Mouse (Mus musculus) frontal cortex, adult (tissue): Measurements from ENCODE around the gene Aldh1a1.
"Not testable (repeated sequence)": the region's sequence is repeated elsewhere in the genome, so short reads cannot be mapped to it uniquely, and the experiment has no call there.

ENCODE experiments used
- ATAC-seq: cut with Nextera tagmentation; 2 replicates; pipeline ENCODE4 v1.9.2; 2017; ENCODE audit warnings: mild to moderate bottlenecking, moderate library complexity, mixed read lengths; ENCODE audit not compliant: low TSS enrichment

The Aldh1a1 gene

DNA sequence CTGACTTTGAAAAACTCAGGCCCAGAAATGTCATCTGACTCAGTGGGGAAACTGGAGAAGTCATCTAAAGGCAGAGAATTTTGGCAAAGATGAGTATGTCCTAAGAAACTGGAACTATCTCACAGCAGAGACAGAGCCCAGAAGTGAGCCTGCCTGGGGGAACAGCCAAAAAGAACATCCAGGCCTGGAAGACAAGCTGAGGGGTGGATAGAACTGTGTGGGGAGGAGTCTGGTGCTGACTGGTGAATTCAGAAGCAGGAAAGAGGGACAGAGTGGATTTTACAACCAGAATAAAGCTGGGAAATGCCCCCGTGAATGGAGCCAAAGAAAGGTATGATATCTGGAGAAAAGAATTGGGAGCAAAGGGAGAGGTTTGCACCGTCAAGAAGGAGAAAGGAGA, at the start of gene Aldh1a1:
Gene Aldh1a1, plus strand, starts transcription at position 225 of the 400 bp plus-strand sequence.
- peak; percentile 93 for ATAC-seq

DNA sequence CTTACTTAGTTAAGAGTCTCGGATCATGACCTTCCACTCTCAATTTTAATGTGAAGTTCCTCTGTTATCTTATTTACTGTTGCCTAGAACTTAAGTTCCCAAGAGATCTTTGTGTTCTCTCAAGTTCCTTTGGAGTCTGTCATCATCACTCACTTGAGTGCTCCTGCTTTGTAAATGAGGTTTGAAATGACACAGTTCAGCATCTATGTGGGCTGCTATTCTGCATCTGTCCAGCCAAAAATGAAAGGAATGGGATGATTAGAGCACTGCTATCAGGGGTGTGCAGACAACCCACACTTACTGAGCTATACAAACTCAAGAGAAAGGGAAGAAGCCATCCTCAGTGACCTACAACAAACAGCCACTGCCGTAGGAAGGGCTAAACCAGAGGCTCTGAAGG, 44.7 kb upstream of the Aldh1a1 start:
- ATAC-seq = no peak

DNA sequence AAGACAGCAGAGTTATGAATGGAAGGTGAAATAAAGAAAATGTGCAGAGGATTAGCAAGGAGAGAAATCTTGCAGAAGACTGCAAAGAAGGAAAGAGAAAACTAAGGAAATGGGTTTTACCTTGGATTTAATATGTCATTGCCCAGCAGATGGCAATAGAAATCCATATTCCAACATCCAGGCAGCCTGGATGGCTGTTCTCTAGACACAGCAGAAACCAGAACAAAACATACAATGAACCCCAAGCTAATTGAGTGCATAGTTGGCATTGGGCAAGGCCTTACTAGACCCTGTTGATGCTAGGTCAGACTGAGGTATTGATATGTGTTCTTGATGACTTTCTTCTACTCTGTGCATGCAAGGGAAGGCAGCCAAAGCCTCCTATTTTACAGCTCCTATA, 43.0 kb upstream of the Aldh1a1 start:
- ATAC-seq = peak; percentile 93

DNA sequence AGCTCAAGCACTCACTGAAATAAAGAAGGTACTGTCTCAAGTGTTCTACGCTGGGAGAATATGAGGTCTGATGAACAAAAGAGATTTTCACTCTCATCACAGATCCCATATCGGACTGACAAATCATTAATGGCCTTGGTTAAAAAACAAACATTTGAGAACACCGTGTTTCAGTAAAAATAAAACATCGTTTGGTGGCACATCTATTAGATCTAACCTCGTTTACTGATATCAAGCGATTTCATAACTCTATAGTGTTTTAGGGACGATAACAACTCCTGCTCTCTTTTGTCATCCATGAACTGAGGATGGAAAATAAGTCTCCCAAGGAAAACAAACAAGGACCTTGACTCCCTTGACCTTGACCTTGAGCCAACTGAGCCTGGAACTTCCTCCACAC, 41.5 kb upstream of the Aldh1a1 start:
- ATAC-seq = no peak

DNA sequence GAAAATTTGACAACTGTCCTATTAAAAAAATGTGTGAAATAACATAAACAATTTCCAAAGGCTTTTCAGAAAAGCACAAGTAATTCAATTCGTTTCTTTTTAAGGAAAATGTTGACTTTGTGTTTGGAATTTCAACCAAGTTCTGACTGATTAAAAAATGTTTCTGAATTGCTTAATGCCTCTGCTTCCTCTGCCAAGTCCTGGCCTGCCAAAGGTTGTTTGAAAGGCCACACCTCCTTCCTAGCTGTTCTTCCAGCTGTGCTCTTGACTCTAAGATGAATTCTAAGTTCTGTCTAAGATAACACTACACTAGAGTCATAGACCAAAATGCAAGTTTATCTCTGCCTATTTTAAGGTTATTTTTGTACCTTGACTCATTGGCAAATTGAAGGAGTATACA, 8.0 kb upstream of the Aldh1a1 start:
- ATAC-seq = no peak

DNA sequence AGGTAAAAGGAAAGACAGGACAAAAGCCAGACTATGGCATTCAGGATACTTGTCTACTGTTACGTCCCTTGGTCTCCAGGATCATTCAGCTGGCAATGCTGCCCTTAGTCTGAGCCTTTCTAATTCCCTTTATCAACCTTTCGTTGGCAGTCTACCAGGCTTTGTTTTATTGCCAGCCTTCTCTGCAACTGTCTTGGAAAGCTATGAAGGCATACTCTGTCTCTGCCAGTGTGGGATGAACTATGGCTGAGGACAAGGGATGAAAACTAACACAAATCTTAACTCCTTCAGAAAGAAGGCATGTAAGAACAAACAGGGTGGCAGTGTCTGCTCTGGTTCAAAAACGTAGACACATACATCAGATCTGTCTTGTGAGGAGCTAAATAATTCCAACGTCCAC, 565 bp upstream of the Aldh1a1 start:
- ATAC-seq = peak; percentile 53; the same call in 1 of the 2 replicates

DNA sequence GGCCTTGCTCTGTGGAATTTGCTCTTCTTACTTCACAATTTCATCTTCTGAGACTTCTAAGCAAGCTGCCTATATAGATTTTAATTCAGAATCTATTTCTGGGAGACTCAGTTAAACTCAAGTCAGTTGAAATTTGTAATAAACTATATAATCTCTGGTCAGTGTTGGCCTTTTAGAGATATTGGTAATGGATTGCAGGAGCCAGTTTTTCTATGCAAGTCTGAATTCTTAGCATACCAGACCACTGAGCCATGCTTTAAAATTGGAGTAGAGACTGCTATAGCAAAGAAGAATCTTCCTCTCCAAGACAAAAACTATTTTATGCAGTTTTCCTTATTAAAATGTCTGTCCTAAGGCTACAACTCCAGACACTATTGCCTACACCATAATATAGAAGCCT, 4.0 kb downstream of the Aldh1a1 start:
- ATAC-seq = no peak

DNA sequence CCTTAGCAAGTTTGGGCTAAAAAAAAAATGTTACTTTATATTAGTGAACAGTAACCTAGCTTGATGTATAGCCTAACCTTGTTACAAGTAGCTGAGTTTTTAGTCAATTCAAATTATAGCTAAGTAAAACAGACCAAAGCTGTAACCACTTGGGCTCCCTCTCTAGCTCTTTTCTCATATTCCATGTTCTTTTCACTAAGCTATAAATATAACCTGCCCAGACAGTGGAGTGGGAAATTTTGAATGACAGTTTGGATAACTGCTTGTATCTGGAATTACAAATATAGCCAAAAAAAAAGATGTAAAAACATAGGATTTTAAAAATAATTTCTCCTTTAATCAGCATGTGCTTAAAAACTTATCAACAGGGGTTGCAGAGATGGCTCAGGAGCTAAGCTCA, 12.8 kb downstream of the Aldh1a1 start:
- peak; percentile 64; the same call in 1 of the 2 replicates for ATAC-seq

DNA sequence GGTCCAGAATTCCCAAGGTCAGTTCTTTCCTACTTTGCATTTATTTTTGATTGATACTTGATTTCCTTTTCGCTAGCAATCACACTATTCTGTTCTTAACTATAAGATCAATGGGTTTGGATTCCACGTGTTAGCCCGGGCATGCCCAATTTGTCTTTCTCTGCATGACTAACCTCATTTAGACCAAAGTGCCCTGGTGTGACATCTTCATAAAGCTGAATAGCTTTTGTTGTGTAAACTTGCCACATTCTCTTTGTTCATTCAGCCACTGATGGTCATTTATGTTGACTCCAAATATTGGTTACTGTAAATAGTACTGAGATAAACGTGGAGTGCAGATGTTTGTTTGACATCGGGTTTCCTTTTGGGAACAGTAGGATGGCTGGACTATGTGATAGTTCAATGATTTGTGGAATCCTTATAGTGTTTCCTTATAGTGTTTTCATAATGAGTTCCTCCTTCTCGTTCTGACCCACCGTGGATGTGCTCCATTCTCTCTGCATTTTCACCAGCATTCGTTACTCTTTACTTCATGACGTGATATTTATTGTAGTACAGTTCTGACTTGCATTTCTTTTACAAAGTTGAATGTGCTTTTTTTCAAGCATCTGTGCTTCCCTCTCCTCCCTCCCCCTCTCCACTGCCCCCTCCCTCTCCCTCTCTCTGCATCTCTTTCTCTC, 14.6 kb downstream of the Aldh1a1 start:
- ATAC-seq = peak; percentile 27; the same call in 1 of the 2 replicates

DNA sequence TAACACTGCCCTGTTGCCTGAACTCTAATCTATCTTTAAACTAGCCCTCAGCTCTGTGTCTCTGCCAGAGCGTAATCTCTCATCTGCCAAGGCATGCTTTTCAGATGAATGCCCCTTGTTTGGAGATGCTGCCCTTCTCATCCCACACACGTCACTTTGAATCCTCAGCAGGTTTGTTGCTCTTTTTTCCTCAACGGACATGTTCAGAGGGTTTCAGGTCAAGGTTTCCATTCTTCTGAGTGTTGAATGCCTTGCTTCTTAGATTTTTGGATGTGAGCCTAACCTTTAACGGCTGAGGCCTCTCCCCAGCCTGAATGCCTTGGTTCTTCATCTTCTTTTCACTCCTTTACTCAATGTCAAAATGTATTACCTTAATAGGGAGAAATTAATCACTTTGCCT, 16.1 kb downstream of the Aldh1a1 start:
- no peak for ATAC-seq

DNA sequence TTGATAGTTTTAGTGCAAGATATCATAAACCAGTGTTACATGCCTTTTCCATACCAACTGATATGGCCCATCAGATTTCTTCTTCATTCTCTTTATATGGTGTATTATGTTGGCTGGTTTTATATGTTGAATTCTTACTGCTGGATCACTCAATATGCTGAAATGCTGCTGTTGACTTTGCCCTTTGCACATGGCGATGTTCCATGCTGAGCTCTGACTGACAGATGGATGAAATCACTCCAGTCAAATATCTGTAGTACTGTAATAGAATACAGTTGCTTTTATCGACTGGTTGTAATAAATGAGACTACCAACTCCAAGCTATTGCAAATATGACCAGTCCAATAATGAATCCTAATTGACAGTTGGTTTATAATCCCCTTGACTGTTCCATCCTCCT, 19.5 kb downstream of the Aldh1a1 start:
- no peak for ATAC-seq

DNA sequence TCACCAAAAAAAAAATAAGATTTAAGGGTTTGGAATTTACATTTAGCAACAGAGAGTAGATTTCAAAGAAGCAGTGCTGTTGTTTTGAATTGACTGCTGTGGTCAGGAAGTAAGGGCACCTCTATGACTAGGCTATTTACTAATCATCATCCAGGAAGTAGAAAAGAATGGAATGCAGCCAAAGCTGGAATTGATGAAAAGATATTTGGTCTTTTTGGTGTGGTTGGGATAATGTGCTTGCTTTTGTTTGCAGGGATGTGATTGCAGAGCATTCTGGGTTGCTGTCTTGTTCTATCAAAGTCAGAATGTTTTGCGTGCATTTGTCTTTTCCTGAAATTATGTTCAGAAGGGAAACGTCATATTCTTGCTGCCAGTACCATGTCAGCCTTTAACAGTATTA, 20.7 kb downstream of the Aldh1a1 start:
- no peak for ATAC-seq

DNA sequence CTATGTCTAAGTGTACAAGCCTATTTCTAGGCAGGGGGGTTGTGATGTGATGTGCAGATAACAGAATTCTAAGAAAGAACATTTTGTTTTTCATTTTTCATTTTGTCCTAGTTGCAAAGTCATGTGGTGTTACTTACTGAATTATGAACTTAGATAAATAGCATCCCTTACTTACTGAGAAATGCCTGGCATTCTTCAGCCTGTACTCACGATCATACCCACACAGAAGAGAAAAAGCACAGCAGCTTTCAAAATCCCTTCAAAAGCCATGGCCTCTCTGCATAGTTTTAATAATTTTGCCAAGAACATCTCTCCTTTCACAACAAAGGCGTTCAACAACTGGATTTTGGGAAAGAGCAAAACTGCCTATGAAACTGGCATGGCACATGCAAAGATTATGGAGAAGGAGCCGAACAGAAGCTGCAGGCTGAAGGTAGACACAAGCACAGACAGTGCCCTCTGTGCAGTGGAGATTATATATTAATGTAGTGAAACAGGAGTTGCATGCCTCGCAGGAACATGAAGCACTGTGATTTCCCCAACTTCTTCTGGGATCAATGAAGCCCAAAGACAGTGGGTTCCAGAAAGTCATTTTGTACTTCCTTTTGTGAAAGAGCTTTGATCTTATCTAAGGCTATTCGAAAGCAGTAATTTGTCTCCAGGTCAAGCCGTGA, 21.3 kb downstream of the Aldh1a1 start:
- ATAC-seq = peak; percentile 89

DNA sequence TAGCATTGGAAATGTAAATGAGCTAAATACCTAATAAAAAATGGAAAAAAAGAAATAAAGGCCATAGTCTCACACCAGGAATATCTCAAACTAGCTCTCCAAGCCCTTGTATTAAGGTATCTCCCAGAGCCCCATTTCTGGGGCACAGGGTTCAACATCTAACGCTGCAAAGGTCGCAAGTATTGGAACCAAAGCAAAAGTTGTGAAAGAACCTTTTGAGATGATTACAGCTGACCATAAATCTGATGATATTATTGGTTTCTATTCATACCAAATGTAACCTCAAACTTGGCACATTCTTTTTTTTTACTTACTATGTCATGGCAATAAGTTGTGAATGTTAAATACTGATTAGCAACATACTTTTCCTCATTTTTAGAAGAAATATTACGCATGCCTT, 24.0 kb downstream of the Aldh1a1 start:
- ATAC-seq = no peak

DNA sequence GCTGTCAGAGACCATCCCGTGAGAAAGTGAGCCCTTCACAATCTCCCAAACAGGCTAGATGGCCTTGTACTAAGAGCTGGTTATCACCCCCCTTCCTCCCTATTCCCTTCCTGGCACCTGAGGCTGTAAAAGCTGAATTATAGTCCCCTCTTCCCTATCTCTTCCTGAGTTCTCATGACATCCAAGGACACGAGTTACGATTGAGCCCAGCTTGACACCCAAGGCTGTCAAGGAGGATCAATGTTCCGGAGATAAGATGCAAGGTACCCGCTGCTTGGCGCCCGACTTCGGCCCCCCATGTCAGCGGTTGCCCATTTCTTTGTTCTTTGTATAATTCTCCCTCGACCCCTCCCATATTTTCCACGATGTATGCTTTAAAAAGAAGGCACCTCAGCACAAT, 36.6 kb downstream of the Aldh1a1 start:
- ATAC-seq = not testable (repeated sequence)

DNA sequence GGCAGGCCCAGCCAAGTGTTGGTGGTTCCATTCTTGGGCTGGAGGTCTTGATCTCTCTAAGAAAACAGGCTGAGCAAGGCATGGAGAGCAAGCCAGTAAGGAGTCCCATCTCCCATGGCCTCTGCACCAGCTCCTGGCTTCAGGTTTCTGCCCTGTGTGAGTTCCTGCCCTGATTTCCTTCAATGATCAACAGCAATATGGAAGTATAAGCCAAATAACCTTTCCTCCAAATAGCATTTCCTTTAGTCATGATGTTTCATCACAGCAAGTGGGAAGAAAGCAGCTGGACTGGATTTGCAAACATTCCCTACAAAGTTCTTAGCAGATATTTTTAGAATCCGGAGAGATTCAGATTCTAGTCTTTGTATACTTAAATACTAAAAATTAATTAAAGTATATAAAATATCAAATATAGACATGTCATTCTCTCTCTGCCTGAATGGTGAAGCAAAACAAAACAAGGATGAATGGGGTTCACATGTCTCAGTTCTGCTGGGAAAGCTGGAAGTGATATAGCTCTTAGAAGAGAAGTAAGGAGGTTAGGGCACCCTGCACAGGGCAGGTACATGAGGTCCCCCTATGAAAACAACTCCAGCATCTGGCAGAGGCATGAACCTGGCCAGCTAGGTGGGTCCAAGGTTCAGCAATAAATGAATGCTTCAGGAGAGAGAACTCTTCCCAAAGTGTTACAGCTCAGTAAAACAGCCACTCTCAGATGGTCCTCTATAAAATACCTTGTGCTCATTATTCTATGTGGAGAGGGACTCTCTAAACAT, 37.6 kb downstream of the Aldh1a1 start:
- peak; percentile 66; the same call in 1 of the 2 replicates for ATAC-seq

DNA sequence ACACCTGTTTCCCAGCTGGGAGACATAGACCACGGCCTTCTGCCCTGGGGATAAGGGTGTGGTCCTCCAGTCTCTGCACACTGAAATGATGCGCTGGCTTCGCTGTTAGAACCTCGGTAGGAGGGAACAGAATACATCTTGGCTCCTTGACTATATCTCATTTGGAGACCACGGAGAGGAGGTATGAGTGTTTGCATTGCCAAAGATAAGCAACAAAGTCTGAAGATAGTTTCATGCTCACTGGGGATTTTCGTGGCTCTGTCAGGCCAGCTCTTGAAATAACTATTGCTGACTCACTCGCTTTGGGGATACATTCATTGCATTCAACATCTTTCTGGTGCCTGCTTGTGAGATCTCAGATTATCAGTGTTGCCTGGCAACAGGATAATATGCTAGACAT, 44.0 kb downstream of the Aldh1a1 start:
- peak; percentile 86 for ATAC-seq

DNA sequence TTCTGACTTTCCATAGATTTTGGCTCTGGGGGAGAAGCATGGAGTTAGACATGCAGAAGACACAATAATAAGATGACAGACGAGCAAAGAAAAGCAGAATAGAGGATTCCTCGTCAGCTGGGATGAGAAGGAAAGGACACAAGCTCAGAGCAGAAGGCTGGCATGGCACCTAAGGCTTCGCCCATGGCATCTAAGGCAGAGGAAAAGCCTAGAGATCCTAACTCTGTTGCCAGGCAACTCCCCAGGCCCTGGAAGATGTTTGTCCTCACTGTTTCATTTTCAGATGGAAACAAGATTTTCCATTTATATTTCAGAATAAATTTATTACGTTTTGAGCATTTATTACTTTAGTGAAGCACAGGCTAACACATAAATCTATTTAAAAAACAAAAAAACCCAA, 48.5 kb downstream of the Aldh1a1 start:
- 0 out of 2 replicates have a peak, but pooled peaks have one; percentile 22 for ATAC-seq

DNA sequence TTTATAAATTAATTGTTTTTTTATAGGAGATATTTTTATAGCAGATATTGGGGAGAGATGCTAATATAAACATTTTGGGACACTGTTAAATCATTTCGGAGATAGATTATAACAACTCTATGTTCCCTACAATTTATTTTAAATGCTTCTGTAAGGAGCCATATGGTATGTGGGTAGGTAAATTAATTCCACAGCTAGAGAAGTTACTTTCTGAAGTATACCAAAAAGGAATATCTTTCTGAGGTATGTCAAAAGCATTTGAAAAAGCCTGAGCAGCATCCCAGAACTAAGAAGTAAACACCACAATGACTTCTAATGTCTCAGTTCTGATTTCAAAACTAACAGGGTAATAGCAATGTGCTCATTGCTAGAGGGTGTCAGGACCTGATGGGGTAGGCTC, 49.4 kb downstream of the Aldh1a1 start:
- ATAC-seq = peak; percentile 84

DNA sequence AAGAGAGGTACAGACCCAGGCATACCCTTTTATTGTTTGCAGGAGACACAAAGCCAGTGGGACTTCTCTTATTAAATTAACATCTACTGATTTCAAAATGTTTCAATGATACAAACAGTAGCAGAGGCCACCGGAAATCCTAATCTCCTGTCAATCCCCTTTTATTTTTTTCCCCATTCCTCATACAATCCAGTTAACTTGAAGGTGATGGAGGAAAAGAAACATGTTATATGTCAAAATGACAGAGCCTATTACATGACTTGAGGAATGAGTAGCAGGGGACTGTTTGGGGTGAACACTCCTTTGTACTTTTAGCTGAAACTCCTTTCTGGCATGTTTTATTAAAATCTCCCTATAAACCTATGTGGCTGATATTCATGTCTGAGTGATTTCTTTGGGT, 51.3 kb downstream of the Aldh1a1 start:
- no peak for ATAC-seq

DNA sequence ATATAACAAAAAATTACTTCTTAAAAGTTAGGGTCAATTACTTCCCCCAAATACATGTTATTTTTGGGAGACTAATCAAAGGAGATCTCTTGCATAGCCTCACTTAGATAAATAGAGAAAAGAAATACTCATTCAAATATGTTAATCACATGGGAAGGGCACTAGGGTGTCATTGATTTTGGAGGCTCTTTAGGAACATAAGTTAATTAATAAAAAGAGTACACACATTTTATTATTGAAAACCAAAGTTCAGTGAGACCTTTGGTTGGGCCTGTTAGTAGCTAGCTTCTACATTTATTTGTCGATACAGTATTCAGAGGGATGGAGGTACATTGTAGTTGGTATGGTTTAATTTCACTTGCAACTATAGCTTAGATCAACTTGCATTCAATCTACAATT, 52.4 kb downstream of the Aldh1a1 start:
- ATAC-seq = no peak

DNA sequence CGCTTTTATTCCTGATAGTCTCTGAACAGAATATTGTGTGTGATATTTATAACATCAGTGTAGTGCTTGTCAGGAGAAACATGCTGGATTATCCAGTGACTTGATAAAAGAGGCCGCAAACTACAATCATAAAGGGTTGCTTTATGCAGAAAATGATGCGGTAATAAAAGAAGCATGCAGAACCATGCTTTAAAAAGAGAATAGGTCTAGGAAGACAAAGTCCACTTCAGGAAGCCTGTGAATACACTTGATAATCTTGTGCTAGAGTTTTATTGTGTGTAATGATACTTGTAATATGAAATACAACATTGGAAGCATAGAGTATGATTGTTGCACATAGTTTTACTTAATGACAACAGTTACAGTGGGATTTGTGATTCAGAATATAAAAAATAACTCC, 54.5 kb downstream of the Aldh1a1 start:
- no peak for ATAC-seq

DNA sequence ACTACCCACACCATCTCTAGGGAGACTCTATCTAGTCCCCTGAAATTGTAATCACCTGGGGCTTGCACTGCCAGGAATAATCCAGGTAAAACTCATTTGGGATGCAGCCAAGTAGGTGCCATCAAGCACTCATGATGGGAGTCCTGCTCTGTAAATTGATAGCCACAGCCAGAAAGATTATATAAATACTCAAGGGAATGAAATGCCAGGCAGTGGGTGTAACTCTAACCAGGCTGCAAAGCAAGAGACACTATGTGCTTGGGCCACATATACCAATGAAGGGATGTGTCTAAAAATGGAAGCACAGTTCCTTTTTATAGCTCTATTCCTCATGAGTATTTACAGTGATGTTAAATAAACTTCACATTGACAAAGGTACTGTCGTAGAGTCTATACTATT, 56.9 kb downstream of the Aldh1a1 start:
- ATAC-seq = peak; percentile 88
